Mouse (Mus musculus) megakaryocyte, embryonic 14.5 days (primary cell): ENCODE measurements around the gene Macc1.

Source experiments
- FLI1 ChIP-seq: IDR thresholded peaks from 2 replicates; pipeline ENCODE4 v1.6.1; 2012; ENCODE audit warnings: low read length, inconsistent platforms, mixed read lengths
- GATA1 ChIP-seq: IDR thresholded peaks from 3 replicates; pipeline ENCODE4 v1.6.1; 2012; ENCODE audit warnings: mixed read lengths, low read length, inconsistent platforms, borderline replicate concordance

GRCm38 (mm10) chr12:119511145-119511544 lies 197.1 kb downstream of the Macc1 start:
- TF ChIP-seq GATA1 (no peak), FLI1 (no peak)
